Mouse (Mus musculus) embryonic facial prominence, embryonic 13.5 days (tissue): ENCODE data around the gene Ost4. TPM values are rescaled to one million over a fixed set of nuclear protein-coding genes. Genes with fewer than 3 reads are reported as not detected.

ENCODE experiments used
- ATAC-seq: fragments of 200-750 bp; cut with Nextera tagmentation; 2 replicates; pipeline ENCODE4 v1.8.0; 2017; ENCODE audit warnings: low read depth; ENCODE audit not compliant: insufficient number of reproducible peaks, insufficient read depth, low FRiP score, low TSS enrichment
- H3K27ac ChIP-seq: fragments of 300-500 bp; sonication (generic); 2 replicates; pipeline ENCODE4 v1.5.1; 2015; ENCODE audit warnings: moderate library complexity, mild to moderate bottlenecking, inconsistent platforms
- H3K27me3 ChIP-seq: fragments of 300-500 bp; sonication (generic); 2 replicates; pipeline ENCODE4 v1.6.1; 2015; ENCODE audit warnings: mild to moderate bottlenecking, inconsistent platforms
- H3K36me3 ChIP-seq: fragments of 300-500 bp; sonication (generic); 2 replicates; pipeline ENCODE4 v1.6.1; 2015; ENCODE audit warnings: mild to moderate bottlenecking, inconsistent platforms
- H3K4me1 ChIP-seq: fragments of 300-500 bp; sonication (generic); 2 replicates; pipeline ENCODE4 v1.6.1; 2015; ENCODE audit warnings: inconsistent platforms
- H3K4me2 ChIP-seq: fragments of 300-500 bp; sonication (generic); 2 replicates; pipeline ENCODE4 v1.6.1; 2015; ENCODE audit warnings: moderate library complexity, mild to moderate bottlenecking, inconsistent platforms
- H3K4me3 ChIP-seq: fragments of 300-500 bp; sonication (generic); 2 replicates; pipeline ENCODE4 v1.5.1; 2015; ENCODE audit warnings: mild to moderate bottlenecking, inconsistent platforms
- H3K9ac ChIP-seq: fragments of 300-500 bp; sonication (generic); 2 replicates; pipeline ENCODE4 v1.6.1; 2015; ENCODE audit warnings: mild to moderate bottlenecking, inconsistent platforms
- H3K9me3 ChIP-seq: fragments of 300-500 bp; sonication (generic); 2 replicates; pipeline ENCODE4 v1.6.1; 2016; ENCODE audit warnings: inconsistent platforms
- WGBS: fragments of 180-500 bp; shearing (Covaris S2); methylation state at CpG from one replicate; pipeline ENCODE4 v1.1.7; 2015; ENCODE audit warnings: mixed read lengths; 5-methylcytosine and 5-hydroxymethylcytosine counted together
- polyA plus RNA-seq: library from polyadenylated mRNA; unstranded; fragments of >200 nt; fragmentation: Nextera tagmentation; extraction: Ambion mirVana; gene quantifications from 2 replicates; pipeline ENCODE4 v1.2.1, GENCODE M21; 2015

Ost4 gene
- polyA plus RNA-seq, 1 experiment from 2014 or later: 422 TPM

- no peaks in the 10 kb centered on the region for H3K36me3 ChIP-seq
- ATAC-seq: no peak
- H3K4me2 ChIP-seq: no peak overlapping the region
- H3K27ac ChIP-seq: no peak overlapping the region
- no peak overlapping the region for H3K9ac ChIP-seq
- peaks cover 16% of the 10 kb centered on the region for H3K4me1 ChIP-seq
- H3K4me3 ChIP-seq: no peak overlapping the region
- peaks cover 21% of the 10 kb centered on the region for H3K27me3 ChIP-seq
- H3K9me3 ChIP-seq: no peaks in the 10 kb centered on the region
- 86% methylated on average over 6 of the region's 6 CpGs for WGBS
Measured at GRCm38 (mm10) chr5:30944344-30944743, 36.8 kb upstream of the Ost4 start.

- no peaks in the 10 kb centered on the region for H3K36me3 ChIP-seq
Measured at GRCm38 (mm10) chr5:30943004-30943403, 35.4 kb upstream of the Ost4 start.

GRCm38 (mm10) chr5:30934725-30935461 is 27.3 kb upstream of the Ost4 start:
- Histone ChIP-seq H3K4me2 (no peak overlapping the region), H3K9ac (no peak overlapping the region), H3K4me3 (no peak overlapping the region), H3K36me3 (no peaks in the 10 kb centered on the region), H3K9me3 (no peaks in the 10 kb centered on the region), H3K27ac (no peak overlapping the region), H3K27me3 (no peaks in the 10 kb centered on the region), H3K4me1 (no peaks in the 10 kb centered on the region)
- 92% methylated on average over 5 of the region's 5 CpGs for WGBS
- ATAC-seq: no peak

More at GRCm38 (mm10) chr5:30943004-30943403, 35.4 kb upstream of the Ost4 start:
- ATAC-seq: no peak
- no peaks in the 10 kb centered on the region for H3K9me3 ChIP-seq
- H3K27ac ChIP-seq: no peak overlapping the region
- no peak overlapping the region for H3K4me3 ChIP-seq
- no peak overlapping the region for H3K9ac ChIP-seq
- no peak overlapping the region for H3K4me2 ChIP-seq
- 87% methylated on average over 2 of the region's 2 CpGs for WGBS
- H3K4me1 ChIP-seq: peaks cover 7% of the 10 kb centered on the region
- H3K27me3 ChIP-seq: peaks cover 21% of the 10 kb centered on the region

DNA sequence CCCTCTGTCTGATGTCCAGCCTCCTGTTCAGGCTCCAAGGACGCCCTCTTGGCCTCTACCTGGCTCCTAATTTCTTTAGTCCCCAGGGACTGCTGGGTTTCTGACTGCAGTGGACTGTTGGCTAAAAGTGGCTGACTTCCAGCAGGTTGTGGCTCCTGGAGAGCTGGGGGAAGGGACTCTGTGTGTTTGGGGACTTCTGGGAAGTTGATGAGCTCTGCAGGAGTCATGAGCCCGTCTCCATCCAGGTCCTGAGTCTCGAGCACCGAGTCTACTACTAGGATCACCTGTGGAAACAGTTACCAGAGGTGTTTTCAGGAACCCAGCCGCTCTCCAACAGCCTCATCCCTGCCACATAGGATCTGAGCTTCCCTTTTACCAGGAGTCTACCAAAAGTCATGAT is 26.1 kb upstream of the Ost4 start:
- WGBS: 59% methylated on average over 5 of the region's 5 CpGs
- no peak overlapping the region for H3K9ac ChIP-seq
- no peaks in the 10 kb centered on the region for H3K27me3 ChIP-seq
- no peaks in the 10 kb centered on the region for H3K36me3 ChIP-seq
- H3K4me1 ChIP-seq: no peaks in the 10 kb centered on the region
- no peaks in the 10 kb centered on the region for H3K9me3 ChIP-seq
- H3K4me3 ChIP-seq: no peak overlapping the region
- H3K27ac ChIP-seq: no peak overlapping the region
- no peak for ATAC-seq
- H3K4me2 ChIP-seq: no peak overlapping the region

DNA sequence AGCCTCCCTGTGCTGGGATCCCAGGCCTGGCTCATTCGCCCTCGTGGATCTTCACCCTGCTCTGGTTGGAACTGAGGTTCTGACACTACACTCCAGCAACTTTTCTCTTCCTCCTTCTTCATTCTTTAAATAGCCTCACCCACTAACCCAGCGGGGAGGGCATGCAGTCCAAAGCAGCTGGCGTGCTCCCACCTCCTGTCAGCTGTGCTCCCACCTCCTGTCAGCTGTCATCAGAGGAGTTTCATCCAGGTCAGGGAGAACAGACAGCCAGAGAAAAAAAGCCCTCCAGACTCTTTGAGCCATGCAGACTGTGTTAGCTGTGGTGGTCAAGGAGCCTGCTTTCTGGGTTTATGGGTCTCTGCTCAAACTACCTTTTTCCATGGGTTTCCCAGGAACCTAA is 23.8 kb upstream of the Ost4 start:
- H3K27ac ChIP-seq: no peak overlapping the region

GRCm38 (mm10) chr5:30930846-30931245 is 23.3 kb upstream of the Ost4 start:
- H3K27me3 ChIP-seq: no peaks in the 10 kb centered on the region
- H3K4me3 ChIP-seq: no peak overlapping the region
- no peak overlapping the region for H3K4me2 ChIP-seq
- ATAC-seq: no peak
- 84% methylated on average over 6 of the region's 6 CpGs for WGBS
- no peak overlapping the region for H3K9ac ChIP-seq
- no peaks in the 10 kb centered on the region for H3K36me3 ChIP-seq
- no peak overlapping the region for H3K27ac ChIP-seq
- peaks cover 7% of the 10 kb centered on the region; the same call in 1 of the 2 replicates for H3K4me1 ChIP-seq
- H3K9me3 ChIP-seq: no peaks in the 10 kb centered on the region

More for the DNA sequence above, 23.8 kb upstream of the Ost4 start:
- no peaks in the 10 kb centered on the region for H3K36me3 ChIP-seq
- no peak overlapping the region for H3K9ac ChIP-seq
- no peaks in the 10 kb centered on the region for H3K27me3 ChIP-seq
- peaks cover 7% of the 10 kb centered on the region; the same call in 1 of the 2 replicates for H3K4me1 ChIP-seq
- no peaks in the 10 kb centered on the region for H3K9me3 ChIP-seq
- no peak for ATAC-seq
- no peak overlapping the region for H3K4me3 ChIP-seq
- 77% methylated on average over 4 of the region's 4 CpGs for WGBS
- H3K4me2 ChIP-seq: no peak overlapping the region

DNA sequence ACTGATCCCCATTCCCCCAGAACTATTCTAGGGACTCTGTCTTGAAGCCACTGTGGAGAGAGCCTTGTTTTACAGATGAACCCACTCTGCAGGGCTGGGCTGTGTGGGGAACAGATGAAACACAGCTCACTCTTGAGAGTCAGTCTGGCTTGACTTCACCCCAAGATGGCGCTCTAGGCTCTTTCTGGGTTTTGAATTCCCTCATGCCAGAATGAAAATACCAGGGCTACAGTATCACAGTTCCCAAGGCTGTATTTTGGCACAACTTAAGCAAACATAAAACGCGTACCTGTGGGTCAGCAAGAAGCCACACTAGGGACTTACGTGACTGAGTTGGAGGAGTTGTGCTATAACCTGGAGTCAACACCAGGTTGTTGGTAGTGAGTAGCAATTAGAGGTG is 22.5 kb upstream of the Ost4 start:
- Histone ChIP-seq H3K27ac (no peak overlapping the region), H3K4me2 (no peak overlapping the region), H3K4me3 (no peak overlapping the region), H3K4me1 (peaks cover 7% of the 10 kb centered on the region; the same call in 1 of the 2 replicates), H3K9me3 (no peaks in the 10 kb centered on the region), H3K36me3 (0 out of 2 replicates have a peak, but pooled peaks cover 3% of the 10 kb centered on the region), H3K27me3 (no peaks in the 10 kb centered on the region), H3K9ac (no peak overlapping the region)
- 41% methylated on average over 4 of the region's 4 CpGs for WGBS
- ATAC-seq: no peak

- Histone ChIP-seq H3K9ac (0 out of 2 replicates have a peak overlapping the region, but pooled peaks have one; percentile 27), H3K27ac (no peak overlapping the region), H3K36me3 (0 out of 2 replicates have a peak, but pooled peaks cover 4% of the 10 kb centered on the region), H3K27me3 (no peaks in the 10 kb centered on the region), H3K4me3 (peak overlapping the region; percentile 20; the same call in 1 of the 2 replicates), H3K4me1 (peaks cover 7% of the 10 kb centered on the region; the same call in 1 of the 2 replicates), H3K4me2 (peak overlapping the region; percentile 51), H3K9me3 (no peaks in the 10 kb centered on the region)
- WGBS: 36% methylated on average over 7 of the region's 7 CpGs
- no peak for ATAC-seq
Measured at GRCm38 (mm10) chr5:30927945-30928529, 20.4 kb upstream of the Ost4 start.

GRCm38 (mm10) chr5:30926073-30926472 is 18.5 kb upstream of the Ost4 start:
- H3K9me3 ChIP-seq: no peaks in the 10 kb centered on the region
- WGBS: 69% methylated on average over 2 of the region's 2 CpGs
- no peak overlapping the region; the same call in 1 of the 2 replicates for H3K9ac ChIP-seq
- no peak for ATAC-seq
- no peak overlapping the region for H3K4me2 ChIP-seq
- H3K4me3 ChIP-seq: no peak overlapping the region
- H3K27ac ChIP-seq: no peak overlapping the region
- peaks cover 24% of the 10 kb centered on the region for H3K4me1 ChIP-seq
- H3K36me3 ChIP-seq: peaks cover 5% of the 10 kb centered on the region; the same call in 1 of the 2 replicates
- no peaks in the 10 kb centered on the region for H3K27me3 ChIP-seq

DNA sequence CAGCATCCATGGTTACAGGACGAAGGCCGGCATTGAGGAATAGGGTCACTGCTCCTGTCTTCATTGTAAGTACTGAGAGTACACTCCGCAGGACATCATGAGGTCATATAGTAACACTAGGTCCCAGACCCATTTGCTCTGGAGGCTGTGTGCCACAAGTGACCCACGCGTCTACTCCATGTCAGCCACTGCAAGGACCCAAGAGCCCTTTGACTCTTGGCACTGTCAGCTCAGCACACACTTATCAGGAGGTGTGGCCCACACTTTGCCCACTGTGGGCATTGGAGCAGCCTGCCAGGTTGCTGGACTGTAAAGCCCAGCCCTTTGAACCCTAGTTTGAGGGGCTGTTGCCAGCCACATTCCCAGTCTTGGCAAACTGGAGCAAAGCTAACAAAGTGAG is 17.6 kb upstream of the Ost4 start:
- H3K9ac ChIP-seq: no peak overlapping the region
- peaks cover 13% of the 10 kb centered on the region for H3K36me3 ChIP-seq
- no peak overlapping the region for H3K4me2 ChIP-seq
- peaks cover 33% of the 10 kb centered on the region for H3K4me1 ChIP-seq
- H3K9me3 ChIP-seq: no peaks in the 10 kb centered on the region
- WGBS: 93% methylated on average over 5 of the region's 5 CpGs
- no peak overlapping the region for H3K4me3 ChIP-seq
- ATAC-seq: no peak
- no peak overlapping the region for H3K27ac ChIP-seq
- H3K27me3 ChIP-seq: no peaks in the 10 kb centered on the region

- H3K27me3 ChIP-seq: no peaks in the 10 kb centered on the region
- H3K4me3 ChIP-seq: no peak overlapping the region
- no peaks in the 10 kb centered on the region for H3K9me3 ChIP-seq
- H3K4me1 ChIP-seq: peaks cover 38% of the 10 kb centered on the region
- no peak overlapping the region for H3K4me2 ChIP-seq
- peaks cover 19% of the 10 kb centered on the region for H3K36me3 ChIP-seq
- ATAC-seq: no peak
- 80% methylated on average over 8 of the region's 8 CpGs for WGBS
- no peak overlapping the region for H3K9ac ChIP-seq
- H3K27ac ChIP-seq: no peak overlapping the region
Measured at GRCm38 (mm10) chr5:30924614-30925013, 17.0 kb upstream of the Ost4 start.

- 89% methylated on average over 6 of the region's 6 CpGs for WGBS
- Histone ChIP-seq H3K9me3 (no peaks in the 10 kb centered on the region), H3K9ac (no peak overlapping the region), H3K27me3 (no peaks in the 10 kb centered on the region), H3K4me3 (no peak overlapping the region), H3K36me3 (peaks cover 34% of the 10 kb centered on the region), H3K4me2 (no peak overlapping the region), H3K27ac (no peak overlapping the region), H3K4me1 (peaks cover 52% of the 10 kb centered on the region)
- no peak for ATAC-seq
Measured at GRCm38 (mm10) chr5:30923119-30923518, 15.5 kb upstream of the Ost4 start.
